Mouse (Mus musculus) left cerebral cortex, postnatal 4 days (tissue): ENCODE results near the gene Rnase2b. TPM values are rescaled to one million over a fixed set of nuclear protein-coding genes. Genes with fewer than 3 reads are reported as not detected.

Experiments
- total RNA-seq, 2 experiments: library from RNA; stranded (reverse); gene quantifications; 2 replicates each; pipeline ENCODE4 v1.2.3; 2021

Rnase2b gene
- total RNA-seq, 2 experiments from 2014 or later: not detected

Other genes starting within 250 kb of the Rnase2b start
- gene Osgep, start 237.4 kb upstream of the Rnase2b start, total RNA-seq: 10 to 100 TPM; 37.8 to 40.1 TPM
- gene Apex1, start 237.3 kb upstream of the Rnase2b start, total RNA-seq: 10 to 100 TPM; 78.9 to 83.2 TPM
- 10 to 100 TPM; 72.8 to 76.0 TPM for gene Pip4p1, start 231.4 kb upstream of the Rnase2b start, total RNA-seq
- 10 to 100 TPM in 1 of 2 experiments, 1 to 10 TPM in 1; 9.3 to 11.6 TPM for gene Pnp, start 231.2 kb upstream of the Rnase2b start, total RNA-seq
- 10 to 100 TPM in 1 of 2 experiments, 1 to 10 TPM in 1; 8.0 to 10.6 TPM for gene Gm49342, start 217.7 kb upstream of the Rnase2b start, total RNA-seq
- gene Pnp2, start 206.3 kb upstream of the Rnase2b start, total RNA-seq: 1 to 10 TPM in 1 of 2 experiments, under 1 TPM in 1; 0.78 to 1.0 TPM
- under 1 TPM in 1 of 2 experiments, not detected in 1; 0.24 TPM for gene Rnase10, start 154.5 kb upstream of the Rnase2b start, total RNA-seq
- gene Rnase9, start 120.4 kb upstream of the Rnase2b start, total RNA-seq: not detected
- not detected for gene Rnase11, start 112.1 kb upstream of the Rnase2b start, total RNA-seq
- gene Rnase12, start 104.6 kb upstream of the Rnase2b start, total RNA-seq: not detected
- not detected for gene Olfr750, start 87.8 kb upstream of the Rnase2b start, total RNA-seq
- gene Rnase4, start 71.2 kb upstream of the Rnase2b start, total RNA-seq: 10 to 100 TPM; 10.3 to 11.0 TPM
- gene Ang, start 71.1 kb upstream of the Rnase2b start, total RNA-seq: 1 to 10 TPM; 2.1 TPM
- gene Eddm3b, start 47.8 kb upstream of the Rnase2b start, total RNA-seq: not detected
- under 1 TPM in 1 of 2 experiments, not detected in 1; 0.32 TPM for gene Rnase6, start 38.4 kb upstream of the Rnase2b start, total RNA-seq
- gene Rnase1, start 15.5 kb upstream of the Rnase2b start, total RNA-seq: under 1 TPM in 1 of 2 experiments, not detected in 1; 0.48 TPM
- not detected for gene Ang2, start 36.9 kb downstream of the Rnase2b start, total RNA-seq
- gene Ear14, start 41.1 kb downstream of the Rnase2b start, total RNA-seq: not detected
- gene Rnase2a, start 93.9 kb downstream of the Rnase2b start, total RNA-seq: not detected
- gene Gm7247, start 199.5 kb downstream of the Rnase2b start, total RNA-seq: not detected
- not detected for gene Vmn2r88, start 248.6 kb downstream of the Rnase2b start, total RNA-seq